In genomic region chr3:33916818-33917217, GRCm38 (mm10) we compare ENCODE assay signal across 21 mouse cellular contexts.
"Had no signal": no experiment of that assay in that cellular context is flagged by ENCODE, and none has a peak within 500 bp of the region (broad histone marks: within the 10 kb centered on the region; RNA-seq: fewer than 3 reads in every experiment).

No protein-coding gene starts in this region.

- ATAC-seq: midbrain, embryonic 15.5 days had no signal

- H3K4me1 ChIP-seq: kidney, embryonic 15.5 days; liver, embryonic 15.5 days; midbrain, embryonic 12.5 days; midbrain, embryonic 15.5 days; neural tube, embryonic 12.5 days; neural tube, embryonic 15.5 days had no signal

- H3K9me3 ChIP-seq: kidney, embryonic 15.5 days; liver, embryonic 15.5 days; midbrain, embryonic 12.5 days; midbrain, embryonic 15.5 days; neural tube, embryonic 15.5 days had no signal

- H3K4me2 ChIP-seq: kidney, embryonic 15.5 days; liver, embryonic 15.5 days; midbrain, embryonic 12.5 days; midbrain, embryonic 15.5 days; neural tube, embryonic 12.5 days; neural tube, embryonic 15.5 days had no signal

- DNase-seq: kidney, adult 11 months; kidney, adult 8-10 months; kidney, postnatal 10 days; kidney, postnatal 36 days; layer of hippocampus, postnatal 36 days; lung, adult 2 months; lung, postnatal 14 days; right cerebral cortex, adult 18-20 months; right cerebral cortex, postnatal 14 days; right cerebral cortex, postnatal 4 days; thymus, adult 2 months; thymus, postnatal 14 days had no signal

- H3K27ac ChIP-seq: kidney, embryonic 15.5 days; left cerebral cortex, adult 2 months; liver, embryonic 15.5 days; macrophage; midbrain, embryonic 12.5 days; midbrain, embryonic 15.5 days; neural tube, embryonic 12.5 days; neural tube, embryonic 15.5 days; stomach, postnatal 0 days had no signal

- H3K36me3 ChIP-seq: kidney, embryonic 15.5 days; liver, embryonic 15.5 days; midbrain, embryonic 12.5 days; midbrain, embryonic 15.5 days; neural tube, embryonic 12.5 days; neural tube, embryonic 15.5 days had no signal

- H3K4me3 ChIP-seq: kidney, embryonic 15.5 days; left cerebral cortex, adult 2 months; liver, embryonic 15.5 days; midbrain, embryonic 12.5 days; midbrain, embryonic 15.5 days; neural tube, embryonic 12.5 days; neural tube, embryonic 15.5 days had no signal

- H3K27me3 ChIP-seq: liver, embryonic 15.5 days; midbrain, embryonic 15.5 days had no signal

- H3K9ac ChIP-seq: kidney, embryonic 15.5 days; liver, embryonic 15.5 days; midbrain, embryonic 12.5 days; midbrain, embryonic 15.5 days; neural tube, embryonic 12.5 days; neural tube, embryonic 15.5 days had no signal
